Mouse (Mus musculus) layer of hippocampus, adult 2 months (tissue): ENCODE data around the gene Scgb2b12. TPM values are rescaled to one million over a fixed set of nuclear protein-coding genes. Genes with fewer than 3 reads are reported as not detected.
"Not testable (repeated sequence)": the region's sequence is repeated elsewhere in the genome, so short reads cannot be mapped to it uniquely, and the experiment has no call there.

ENCODE experiments used
- DNase-seq, 2 experiments: peaks; one replicate each; pipeline ENCODE4 v3.0.0; 2022; ENCODE audit warnings: low spot score in 2 of 2
- H3K27ac ChIP-seq: fragments of 200-600 bp; 2 replicates; pipeline ENCODE4 v1.8.1; 2022
- H3K4me3 ChIP-seq: fragments of 200-600 bp; 2 replicates; pipeline ENCODE4 v1.8.1; 2022; ENCODE audit warnings: mild to moderate bottlenecking
- long read RNA-seq, 2 experiments: library from polyadenylated mRNA; stranded (forward); transcript quantifications; one replicate each; pipeline ENCODE4 v2.0.0; 2021; ENCODE audit warnings: borderline mapping rate in 2 of 2
- total RNA-seq, 2 experiments: library from RNA; stranded (reverse); gene quantifications; 2 replicates each; pipeline ENCODE4 v1.2.3; 2021

Gene Scgb2b12
- total RNA-seq: not detected
- long read RNA-seq, experiment 1: 0 reads
- long read RNA-seq, experiment 2: 0 reads

DNA sequence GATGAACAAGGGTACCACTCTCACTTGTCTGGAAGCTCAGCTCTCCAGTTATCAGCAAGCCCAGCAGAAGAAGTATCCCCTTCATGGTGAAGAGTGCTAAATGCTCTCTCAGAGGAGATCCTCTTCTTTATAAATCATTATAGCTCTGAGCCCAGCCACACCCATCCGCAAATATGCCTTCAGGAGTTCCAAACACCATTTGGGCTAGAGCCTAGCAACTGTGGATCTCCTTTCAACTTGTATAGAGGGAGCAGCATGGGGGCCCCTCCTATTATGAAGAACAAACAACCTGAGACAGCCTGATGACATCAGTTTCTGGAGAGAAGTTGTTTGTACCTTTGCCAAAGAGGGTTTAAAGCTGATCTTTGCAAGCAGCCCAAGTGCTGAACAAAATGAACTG, at the start of gene Scgb2b12:
Gene Scgb2b12 (minus strand): TSS at position 101 of the 400 bp plus-strand sequence.
- DNase-seq, H3K27ac ChIP-seq, H3K4me3 ChIP-seq: not testable (repeated sequence)

DNA sequence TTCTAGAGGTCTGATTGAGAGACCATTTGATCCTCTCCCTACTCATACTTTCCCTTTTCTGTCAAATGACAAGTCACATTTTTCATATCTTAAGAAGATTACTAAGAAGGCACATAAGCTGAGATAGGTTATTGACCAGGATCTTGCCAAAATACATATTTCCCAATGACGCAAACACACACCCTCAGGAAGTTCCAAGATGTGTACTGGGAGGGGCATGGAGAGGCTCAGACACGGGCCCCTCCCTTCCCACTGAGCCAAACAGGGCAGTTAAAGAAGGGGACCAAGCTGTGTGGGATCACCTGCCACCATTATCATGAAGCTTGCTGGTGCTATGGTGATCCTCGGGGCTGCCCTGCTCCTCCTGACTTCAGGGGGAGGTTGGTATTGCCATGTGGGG, 6.8 kb upstream of the Scgb2b12 start, which contains the start of gene Scgb1b12:
Gene Scgb1b12 (plus strand): TSS at position 301 of the 400 bp plus-strand sequence.
- H3K27ac ChIP-seq, DNase-seq, H3K4me3 ChIP-seq: not testable (repeated sequence)

Other genes with a start within 250 kb of the Scgb2b12 start
- not detected for gene Scgb1b10, start 226.4 kb downstream of the Scgb2b12 start, total RNA-seq
- not detected for gene Scgb2b11, start 116.1 kb downstream of the Scgb2b12 start, total RNA-seq
- not detected for gene Scgb1b11, start 104.4 kb downstream of the Scgb2b12 start, total RNA-seq
- not detected for gene Scgb1b12, start 6.9 kb upstream of the Scgb2b12 start, total RNA-seq
- gene Scgb1b29, start 114.3 kb upstream of the Scgb2b12 start, total RNA-seq: not detected